Mouse (Mus musculus): ENCODE results near the gene Gm17332. TPM values are rescaled to one million over a fixed set of nuclear protein-coding genes. Genes with fewer than 3 reads are reported as not detected.

The Gm17332 gene
- polyA plus RNA-seq (2012; rRNA removed): not detected in 2 replicates

DNA sequence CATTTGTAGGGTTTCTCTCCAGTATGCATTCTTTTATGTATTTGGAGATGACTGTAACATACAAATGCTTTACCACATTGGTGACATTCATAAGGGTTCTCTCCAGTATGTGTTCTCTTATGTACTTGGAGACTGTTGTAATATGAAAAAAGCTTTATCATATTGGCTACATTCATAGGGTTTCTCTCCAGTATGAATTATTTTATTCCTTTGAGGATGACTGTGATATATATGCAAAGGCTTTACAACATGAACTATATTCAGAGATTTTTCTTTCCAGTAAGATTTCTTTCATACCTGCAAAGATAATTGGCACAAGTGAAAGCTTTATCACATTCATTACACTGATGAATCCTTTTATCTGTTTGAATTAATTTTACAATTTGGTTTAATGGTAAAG is at the start of gene Gm17332:
Gene Gm17332 (minus strand): TSS at position 101 of the 400 bp plus-strand sequence.

Other genes with a start within 250 kb of the Gm17332 start
- gene Erlec1, start 228.1 kb downstream of the Gm17332 start, polyA plus RNA-seq (2012; rRNA removed): 12.3 and 13.5 TPM in 2 replicates
- gene Chac2, start 196.1 kb downstream of the Gm17332 start, polyA plus RNA-seq (2012; rRNA removed): 20.4 and 24.0 TPM in 2 replicates
- gene Stc2, start 187.6 kb upstream of the Gm17332 start, polyA plus RNA-seq (2012; rRNA removed): 0.75 and 0.77 TPM in 2 replicates

All from liver, embryonic 18 days (tissue).